Comparison of ENCODE assay signal across 14 mouse cellular contexts in genomic region chr2:31143768-31144695, GRCm38 (mm10). TPM values are rescaled to one million over a fixed set of nuclear protein-coding genes. Genes with fewer than 3 reads are reported as not detected.
A peak's percentile ranks its signal among the peaks of the same experiment; 100 is the strongest.
DNase-seq lines count a peak whose midpoint lies in the region; ATAC-seq and TF ChIP-seq lines count a peak whose summit lies in the region.
"Had no signal": no experiment of that assay in that cellular context is flagged by ENCODE, and none has a peak within 500 bp of the region (broad histone marks: within the 10 kb centered on the region; RNA-seq: fewer than 3 reads in every experiment).

No protein-coding gene starts in this region.

- DNase-seq in lung, postnatal 0 days (ENCODE audit: low spot score): no peak
- no peak for DNase-seq in lung, adult 18-20 months
- no peak for DNase-seq in forebrain, embryonic 14.5 days (ENCODE audit: low spot score)
- no peak for DNase-seq in frontal cortex, postnatal 10 days (ENCODE audit: low spot score in 2 of 2)
- DNase-seq: adrenal gland, adult 2 months; cerebellum, adult 11 months; gastrocnemius, adult 2 months; left cerebral cortex, postnatal 4 days; right cerebral cortex, postnatal 4 days had no signal

- no peaks in the 10 kb centered on the region for H3K9me3 ChIP-seq in lung, postnatal 0 days (ENCODE audit: low read length)
- H3K9me3 ChIP-seq in intestine, embryonic 16.5 days (ENCODE audit: control insufficient read depth, low read length): no peaks in the 10 kb centered on the region
- no peaks in the 10 kb centered on the region for H3K9me3 ChIP-seq in stomach, embryonic 16.5 days (replicated peaks; ENCODE audit: control insufficient read depth, low read length)
- no peaks in the 10 kb centered on the region for H3K9me3 ChIP-seq in forebrain, embryonic 14.5 days (replicated peaks; ENCODE audit: control insufficient read depth, low read length)
- H3K9me3 ChIP-seq: forebrain, embryonic 10.5 days had no signal

- peaks cover 3% of the 10 kb centered on the region; the same call in 1 of the 2 replicates for H3K4me1 ChIP-seq in lung, postnatal 0 days (ENCODE audit: insufficient read depth, low read depth, low read length)
- H3K4me1 ChIP-seq in bone marrow, adult 2 months (ENCODE audit: control insufficient read depth, insufficient read depth, low read length): peaks cover 8% of the 10 kb centered on the region
- peaks cover 8% of the 10 kb centered on the region for H3K4me1 ChIP-seq in intestine, embryonic 16.5 days (ENCODE audit: control insufficient read depth, insufficient read depth, low read length)
- H3K4me1 ChIP-seq in stomach, embryonic 16.5 days (ENCODE audit: control insufficient read depth, insufficient read depth, low read length): peaks cover 19% of the 10 kb centered on the region
- H3K4me1 ChIP-seq in forebrain, embryonic 14.5 days (ENCODE audit: control insufficient read depth, insufficient read depth, low read length): 0 out of 2 replicates have a peak, but pooled peaks cover 6% of the 10 kb centered on the region

- WGBS in lung, postnatal 0 days: 54% methylated on average over 16 of the region's 16 CpGs
- WGBS in bone marrow, adult 2 months: 5% methylated on average over 16 of the region's 16 CpGs
- WGBS in intestine, embryonic 16.5 days: 72% methylated on average over 16 of the region's 16 CpGs
- 71% methylated on average over 16 of the region's 16 CpGs for WGBS in stomach, embryonic 16.5 days
- WGBS in forebrain, embryonic 14.5 days: 83% methylated on average over 16 of the region's 16 CpGs

- H3K27me3 ChIP-seq in lung, postnatal 0 days (replicated peaks; ENCODE audit: insufficient read depth, low read length): no peaks in the 10 kb centered on the region
- H3K27me3 ChIP-seq in intestine, embryonic 16.5 days (replicated peaks; ENCODE audit: control insufficient read depth, insufficient read depth, low read length): no peaks in the 10 kb centered on the region
- H3K27me3 ChIP-seq in stomach, embryonic 16.5 days (ENCODE audit: control insufficient read depth, insufficient read depth, low read length): no peaks in the 10 kb centered on the region
- no peaks in the 10 kb centered on the region for H3K27me3 ChIP-seq in forebrain, embryonic 14.5 days (replicated peaks; ENCODE audit: control insufficient read depth, insufficient read depth, low read length)

- no peak overlapping the region; the same call in 1 of the 2 replicates for H3K4me2 ChIP-seq in lung, postnatal 0 days (replicated peaks; ENCODE audit: low read depth, low read length)
- H3K4me2 ChIP-seq in intestine, embryonic 16.5 days (ENCODE audit: low read depth, low read length): no peak overlapping the region
- H3K4me2 ChIP-seq in stomach, embryonic 16.5 days (ENCODE audit: low read depth, low read length): 0 out of 2 replicates have a peak overlapping the region, but pooled peaks have one; percentile 9
- H3K4me2 ChIP-seq in forebrain, embryonic 14.5 days (ENCODE audit: low read length): no peak overlapping the region

- H3K36me3 ChIP-seq in lung, postnatal 0 days (ENCODE audit: insufficient read depth, low read length): no peaks in the 10 kb centered on the region
- no peaks in the 10 kb centered on the region for H3K36me3 ChIP-seq in intestine, embryonic 16.5 days (ENCODE audit: control insufficient read depth, insufficient read depth, low read length)
- no peaks in the 10 kb centered on the region for H3K36me3 ChIP-seq in stomach, embryonic 16.5 days (ENCODE audit: control insufficient read depth, insufficient read depth, low read length)
- H3K36me3 ChIP-seq in forebrain, embryonic 14.5 days (ENCODE audit: control insufficient read depth, insufficient read depth, low read length): peaks cover 19% of the 10 kb centered on the region

- H3K27ac ChIP-seq in lung, postnatal 0 days (ENCODE audit: low read length): 0 out of 2 replicates have a peak overlapping the region, but pooled peaks have one; percentile 9
- H3K27ac ChIP-seq in bone marrow, adult 2 months (ENCODE audit: control insufficient read depth, insufficient read depth, low read depth, low read length, poor library complexity): peak overlapping the region; percentile 84
- peak overlapping the region; percentile 3 for H3K27ac ChIP-seq in intestine, embryonic 16.5 days (ENCODE audit: low read length)
- H3K27ac ChIP-seq in stomach, embryonic 16.5 days (ENCODE audit: low read length): peak overlapping the region; percentile 64; the same call in 1 of the 2 replicates
- H3K27ac ChIP-seq in forebrain, embryonic 14.5 days (ENCODE audit: low read depth, low read length): no peak overlapping the region
- H3K27ac ChIP-seq: forebrain, embryonic 10.5 days; hindbrain, postnatal 0 days had no signal

- no peak overlapping the region for H3K9ac ChIP-seq in lung, postnatal 0 days (replicated peaks; ENCODE audit: low read depth)
- no peak overlapping the region for H3K9ac ChIP-seq in intestine, embryonic 16.5 days (ENCODE audit: low read depth, low read length)
- H3K9ac ChIP-seq in stomach, embryonic 16.5 days (ENCODE audit: low read length): peak overlapping the region; percentile 21; the same call in 1 of the 2 replicates
- H3K9ac ChIP-seq in forebrain, embryonic 14.5 days (ENCODE audit: low read length): no peak overlapping the region

- TF ChIP-seq CTCF in lung, postnatal 0 days (IDR thresholded peaks at IDR 0.05): no peak
- TF ChIP-seq CTCF in bone marrow, adult 2 months (IDR thresholded peaks at IDR 0.05; ENCODE audit: control insufficient read depth, insufficient read depth, low read length): no peak

- H3K4me3 ChIP-seq in lung, postnatal 0 days (ENCODE audit: low read depth, low read length): no peak overlapping the region
- peak overlapping the region; percentile 76 for H3K4me3 ChIP-seq in bone marrow, adult 2 months (replicated peaks; ENCODE audit: control insufficient read depth, low read depth, low read length)
- no peak overlapping the region for H3K4me3 ChIP-seq in intestine, embryonic 16.5 days (ENCODE audit: low read length)
- no peak overlapping the region for H3K4me3 ChIP-seq in stomach, embryonic 16.5 days (replicated peaks; ENCODE audit: low read length)
- H3K4me3 ChIP-seq in forebrain, embryonic 14.5 days (ENCODE audit: low read depth, low read length): no peak overlapping the region
- H3K4me3 ChIP-seq: forebrain, embryonic 10.5 days; gastrocnemius, adult 2 months had no signal

- no peak for TF ChIP-seq EP300 in lung, postnatal 0 days (IDR thresholded peaks at IDR 0.05)

- no peak for TF ChIP-seq POLR2A in bone marrow, adult 2 months (IDR thresholded peaks at IDR 0.05; ENCODE audit: borderline replicate concordance, control insufficient read depth, low read depth, low read length)

- ATAC-seq in lung, postnatal 0 days: no peak
- no peak for ATAC-seq in intestine, embryonic 16.5 days
- ATAC-seq in stomach, embryonic 16.5 days (ENCODE audit: insufficient read depth, low FRiP score): no peak
- ATAC-seq in forebrain, embryonic 14.5 days: no peak
- ATAC-seq: hindbrain, postnatal 0 days had no signal

RNA-seq across cellular contexts. Expression of gene Fnbp1, which starts 2.2 kb away (rescaled TPM):
- polyA plus RNA-seq in lung, postnatal 0 days (2015; fragmentation: Nextera tagmentation; extraction: Ambion mirVana): 7.2 and 10.0 TPM in 2 replicates
- polyA plus RNA-seq in bone marrow, adult 2 months (2011; ENCODE audit: insufficient read depth, insufficient read length, low replicate concordance, missing spikeins): 25.6 and 67.8 TPM in 2 replicates
- 19.0 and 21.1 TPM in 2 replicates for polyA plus RNA-seq in intestine, embryonic 16.5 days (2015; fragmentation: Nextera tagmentation; extraction: Ambion mirVana)
- 34.6 and 36.8 TPM in 2 replicates for polyA plus RNA-seq in stomach, embryonic 16.5 days (2015; fragmentation: Nextera tagmentation; extraction: Ambion mirVana)
- polyA plus RNA-seq in forebrain, embryonic 14.5 days (2014; fragmentation: Nextera tagmentation; extraction: Ambion mirVana): 7.9 and 12.3 TPM in 2 replicates

RNA-seq across cellular contexts. Expression of gene Gpr107, which starts 8.1 kb away (rescaled TPM):
- 26.2 TPM in 2 replicates for polyA plus RNA-seq in lung, postnatal 0 days (2015; fragmentation: Nextera tagmentation; extraction: Ambion mirVana)
- 21.0 and 27.9 TPM in 2 replicates for polyA plus RNA-seq in bone marrow, adult 2 months (2011; ENCODE audit: insufficient read depth, insufficient read length, low replicate concordance, missing spikeins)
- 30.4 and 32.5 TPM in 2 replicates for polyA plus RNA-seq in intestine, embryonic 16.5 days (2015; fragmentation: Nextera tagmentation; extraction: Ambion mirVana)
- 34.8 and 39.3 TPM in 2 replicates for polyA plus RNA-seq in stomach, embryonic 16.5 days (2015; fragmentation: Nextera tagmentation; extraction: Ambion mirVana)
- polyA plus RNA-seq in forebrain, embryonic 14.5 days (2014; fragmentation: Nextera tagmentation; extraction: Ambion mirVana): 26.8 and 28.3 TPM in 2 replicates
